Mouse (Mus musculus) forebrain, embryonic 12.5 days (tissue): ENCODE measurements around the gene Mgat5. TPM values are rescaled to one million over a fixed set of nuclear protein-coding genes. Genes with fewer than 3 reads are reported as not detected.

Experiments
- ATAC-seq: fragments of 200-750 bp; cut with Nextera tagmentation; 2 replicates; pipeline ENCODE4 v1.8.0; 2017; ENCODE audit warnings: moderate TSS enrichment; ENCODE audit not compliant: low FRiP score
- H3K27ac ChIP-seq: fragments of 300-500 bp; sonication (generic); 2 replicates; pipeline ENCODE4 v1.5.1; 2016; ENCODE audit warnings: mild to moderate bottlenecking
- H3K27me3 ChIP-seq: fragments of 300-500 bp; sonication (generic); 2 replicates; pipeline ENCODE4 v1.6.1; 2016; ENCODE audit warnings: mild to moderate bottlenecking
- H3K36me3 ChIP-seq: fragments of 300-500 bp; sonication (generic); replicated peaks from 2 replicates; pipeline ENCODE4 v1.6.1; 2016; ENCODE audit warnings: mild to moderate bottlenecking
- H3K4me1 ChIP-seq: fragments of 300-500 bp; sonication (generic); 2 replicates; pipeline ENCODE4 v1.6.1; 2016
- H3K4me2 ChIP-seq: fragments of 300-500 bp; sonication (generic); 2 replicates; pipeline ENCODE4 v1.6.1; 2016; ENCODE audit warnings: mild to moderate bottlenecking, moderate library complexity
- H3K4me3 ChIP-seq: fragments of 300-500 bp; sonication (generic); replicated peaks from 2 replicates; pipeline ENCODE4 v1.5.1; 2016; ENCODE audit warnings: mild to moderate bottlenecking
- H3K9ac ChIP-seq: fragments of 300-500 bp; sonication (generic); 2 replicates; pipeline ENCODE4 v1.6.1; 2016; ENCODE audit warnings: mild to moderate bottlenecking
- H3K9me3 ChIP-seq: fragments of 300-500 bp; sonication (generic); 2 replicates; pipeline ENCODE4 v1.6.1; 2016
- WGBS: fragments of 180-500 bp; shearing (Covaris S2); methylation state at CpG from one replicate; pipeline ENCODE4 v1.1.7; 2016; 5-methylcytosine and 5-hydroxymethylcytosine counted together
- polyA plus RNA-seq: library from polyadenylated mRNA; unstranded; fragments of >200 nt; fragmentation: Nextera tagmentation; extraction: Ambion mirVana; gene quantifications from 2 replicates; pipeline ENCODE4 v1.2.1, GENCODE M21; 2016

Mgat5 gene
- polyA plus RNA-seq, 1 experiment from 2014 or later: 9.7 TPM

DNA sequence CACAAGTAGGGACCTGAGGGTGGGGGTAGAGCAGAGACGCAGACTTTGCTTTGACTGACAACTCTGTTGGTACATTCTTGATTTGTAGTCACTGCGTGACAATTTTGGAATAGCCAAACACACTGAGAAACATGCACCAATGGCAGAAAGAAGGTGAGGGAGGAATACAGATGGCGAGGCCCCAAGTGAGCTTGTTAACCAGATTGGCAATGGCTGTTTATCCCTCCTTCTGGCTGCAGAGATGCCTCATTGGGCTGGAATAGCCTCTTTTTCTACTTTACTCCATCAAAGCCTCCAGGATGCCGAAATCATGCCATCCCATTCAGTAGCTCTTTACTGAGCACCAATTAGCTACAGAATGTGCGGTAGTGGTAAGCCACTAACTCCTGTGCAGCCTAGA lies 270.9 kb downstream of the Mgat5 start:
- Histone ChIP-seq H3K27ac (no peak overlapping the region), H3K4me2 (no peak overlapping the region), H3K27me3 (no peaks in the 10 kb centered on the region), H3K4me1 (no peaks in the 10 kb centered on the region), H3K9me3 (no peaks in the 10 kb centered on the region), H3K4me3 (no peak overlapping the region), H3K9ac (no peak overlapping the region), H3K36me3 (peaks cover 18% of the 10 kb centered on the region)
- WGBS: 88% methylated on average over 5 of the region's 5 CpGs
- ATAC-seq: no peak

DNA sequence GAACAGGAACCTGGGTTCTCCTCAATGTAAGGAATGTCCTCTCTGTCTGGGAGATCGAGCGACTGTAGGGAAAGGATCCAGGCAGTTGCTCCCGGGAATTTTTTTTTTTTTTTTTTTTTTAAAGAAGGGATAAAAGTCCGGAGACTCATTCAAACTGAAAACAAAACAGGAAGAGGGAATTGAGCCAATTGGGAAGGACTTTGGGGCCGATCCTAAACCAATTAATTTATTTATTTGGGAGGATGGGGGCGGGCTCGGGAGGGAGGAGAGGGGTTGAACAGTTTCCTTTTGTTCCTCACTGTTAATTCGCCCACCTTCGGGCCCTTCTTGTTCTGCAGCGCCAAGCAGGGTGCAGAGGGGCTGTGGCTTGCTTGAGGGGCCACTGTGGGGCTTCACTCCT lies 278.1 kb downstream of the Mgat5 start:
- Histone ChIP-seq H3K27me3 (no peaks in the 10 kb centered on the region), H3K4me3 (no peak overlapping the region), H3K9me3 (no peaks in the 10 kb centered on the region), H3K4me2 (no peak overlapping the region), H3K4me1 (no peaks in the 10 kb centered on the region; the same call in 1 of the 2 replicates), H3K27ac (0 out of 2 replicates have a peak overlapping the region, but pooled peaks have one; percentile 8), H3K36me3 (peaks cover 14% of the 10 kb centered on the region), H3K9ac (no peak overlapping the region)
- 62% methylated on average over 10 of the region's 10 CpGs for WGBS
- ATAC-seq: no peak

DNA sequence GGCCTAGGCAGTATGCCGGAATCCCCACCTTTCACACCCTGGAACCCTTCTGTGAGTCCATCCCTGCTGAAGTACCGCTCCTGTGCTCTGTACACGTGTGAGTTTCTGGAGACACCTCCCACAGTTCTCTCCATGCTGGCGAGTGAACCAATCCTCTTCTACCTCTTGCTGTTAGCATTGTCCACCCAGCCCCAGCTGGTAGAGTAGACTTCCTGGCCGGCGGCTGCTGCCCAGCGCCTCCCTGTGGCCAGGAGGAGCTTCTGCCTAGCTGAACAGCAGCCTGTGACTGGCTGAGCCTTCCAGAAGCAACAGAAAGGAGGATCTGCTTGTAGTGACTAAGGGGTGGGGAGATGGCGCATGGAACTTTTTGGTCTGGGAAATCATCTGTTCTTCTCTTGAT lies 279.4 kb downstream of the Mgat5 start:
- Histone ChIP-seq H3K4me2 (no peak overlapping the region), H3K27ac (no peak overlapping the region), H3K4me1 (no peaks in the 10 kb centered on the region; the same call in 1 of the 2 replicates), H3K9ac (no peak overlapping the region), H3K4me3 (no peak overlapping the region), H3K36me3 (peaks cover 8% of the 10 kb centered on the region), H3K27me3 (no peaks in the 10 kb centered on the region), H3K9me3 (no peaks in the 10 kb centered on the region)
- no peak for ATAC-seq
- 95% methylated on average over 8 of the region's 8 CpGs for WGBS

DNA sequence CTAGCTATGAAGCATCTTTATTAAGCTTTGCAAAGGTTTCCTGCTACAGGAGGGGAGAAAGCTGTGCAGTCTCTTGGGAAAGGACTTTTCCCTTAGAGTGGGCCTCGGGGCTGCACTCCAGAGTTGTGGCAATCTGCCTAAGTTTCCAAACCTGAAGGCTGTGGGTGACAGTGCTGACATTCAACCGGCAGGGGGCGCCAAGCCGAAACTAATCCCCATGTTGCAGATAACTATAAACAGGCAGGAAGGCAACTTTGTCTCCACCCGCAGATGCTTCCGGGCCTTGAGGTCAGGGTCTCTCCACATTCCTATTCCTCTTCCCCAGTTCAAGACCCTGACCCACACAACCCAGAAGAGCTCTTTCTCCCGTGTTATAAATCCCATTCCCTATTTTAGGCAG lies 280.0 kb downstream of the Mgat5 start:
- WGBS: 43% methylated on average over 7 of the region's 7 CpGs
- 0 out of 2 replicates have a peak, but pooled peaks have one; percentile 25 for ATAC-seq
- Histone ChIP-seq H3K4me3 (no peak overlapping the region), H3K27me3 (no peaks in the 10 kb centered on the region), H3K4me1 (no peaks in the 10 kb centered on the region; the same call in 1 of the 2 replicates), H3K27ac (no peak overlapping the region), H3K36me3 (peaks cover 6% of the 10 kb centered on the region; the same call in 1 of the 2 replicates), H3K9ac (no peak overlapping the region), H3K4me2 (no peak overlapping the region), H3K9me3 (no peaks in the 10 kb centered on the region)

DNA sequence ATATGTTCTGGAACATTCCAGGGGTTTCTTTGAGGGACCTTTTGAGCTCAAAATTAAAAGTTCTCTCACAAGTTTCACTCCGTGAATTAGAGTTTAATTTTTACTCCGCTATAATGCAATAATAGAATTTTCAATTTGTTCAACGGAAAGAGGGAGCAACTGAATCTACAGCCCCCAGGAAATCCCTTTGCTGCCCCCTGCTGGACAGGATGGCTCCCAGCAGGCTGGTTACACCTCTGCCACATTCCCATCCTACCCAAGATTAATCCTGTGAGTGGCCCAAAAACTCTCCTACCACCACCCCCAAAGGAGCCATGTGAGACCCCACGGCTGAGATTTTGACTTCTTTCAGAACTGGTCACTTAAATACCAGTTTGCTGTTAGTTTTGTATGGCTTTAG lies 282.3 kb downstream of the Mgat5 start:
- no peak for ATAC-seq
- 76% methylated on average over 4 of the region's 4 CpGs for WGBS
- H3K27me3 ChIP-seq: no peaks in the 10 kb centered on the region

DNA sequence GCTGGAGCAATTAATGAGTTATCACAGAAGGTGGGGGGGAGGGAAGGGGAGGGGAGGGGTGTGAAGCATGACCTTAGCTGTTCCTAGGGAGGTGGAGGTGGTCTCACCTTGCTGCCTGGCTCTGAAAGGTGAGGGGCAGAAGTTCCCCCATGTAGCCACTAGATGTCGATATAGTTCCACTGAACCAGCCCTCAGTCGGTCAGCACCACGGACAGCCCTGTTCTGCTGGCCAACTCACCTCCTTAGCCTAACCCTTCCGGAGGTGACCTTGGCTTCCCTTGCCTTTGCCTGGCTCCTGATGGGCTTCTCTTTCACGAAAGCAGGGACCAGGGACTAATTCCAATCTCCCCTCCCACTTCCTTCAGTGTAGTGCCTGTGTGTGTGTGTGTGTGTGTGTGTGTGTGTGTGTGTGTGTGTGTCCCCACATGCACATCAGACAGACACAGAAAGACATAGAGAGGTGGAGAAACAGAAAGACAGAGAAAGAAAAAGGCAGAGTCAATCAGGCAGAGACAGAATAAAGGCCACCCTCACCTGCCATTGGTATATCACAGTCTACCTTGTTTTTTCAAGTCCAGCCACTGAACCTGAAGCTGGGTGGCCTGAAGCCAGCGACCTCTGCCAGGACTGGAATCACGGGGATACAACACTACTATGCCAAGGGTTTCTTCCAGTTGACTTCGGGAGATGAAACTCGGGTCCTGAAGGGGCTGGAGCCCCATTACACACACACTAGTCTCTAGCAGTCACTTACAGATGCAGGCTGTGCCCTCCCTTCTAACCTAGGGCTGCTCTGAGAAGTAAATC lies 292.1 kb downstream of the Mgat5 start:
- 34% methylated on average over 9 of the region's 9 CpGs for WGBS
- Histone ChIP-seq H3K27ac (no peak overlapping the region), H3K9me3 (no peaks in the 10 kb centered on the region), H3K36me3 (no peaks in the 10 kb centered on the region), H3K4me1 (peaks cover 4% of the 10 kb centered on the region; the same call in 1 of the 2 replicates), H3K27me3 (no peaks in the 10 kb centered on the region), H3K9ac (no peak overlapping the region), H3K4me3 (no peak overlapping the region), H3K4me2 (no peak overlapping the region)
- peak; percentile 71 for ATAC-seq

More for the DNA sequence above, 282.3 kb downstream of the Mgat5 start:
- H3K9ac ChIP-seq: no peak overlapping the region
- no peak overlapping the region for H3K27ac ChIP-seq
- no peaks in the 10 kb centered on the region; the same call in 1 of the 2 replicates for H3K4me1 ChIP-seq
- H3K4me2 ChIP-seq: no peak overlapping the region
- no peak overlapping the region for H3K4me3 ChIP-seq
- H3K9me3 ChIP-seq: no peaks in the 10 kb centered on the region
- H3K36me3 ChIP-seq: peaks cover 6% of the 10 kb centered on the region; the same call in 1 of the 2 replicates

DNA sequence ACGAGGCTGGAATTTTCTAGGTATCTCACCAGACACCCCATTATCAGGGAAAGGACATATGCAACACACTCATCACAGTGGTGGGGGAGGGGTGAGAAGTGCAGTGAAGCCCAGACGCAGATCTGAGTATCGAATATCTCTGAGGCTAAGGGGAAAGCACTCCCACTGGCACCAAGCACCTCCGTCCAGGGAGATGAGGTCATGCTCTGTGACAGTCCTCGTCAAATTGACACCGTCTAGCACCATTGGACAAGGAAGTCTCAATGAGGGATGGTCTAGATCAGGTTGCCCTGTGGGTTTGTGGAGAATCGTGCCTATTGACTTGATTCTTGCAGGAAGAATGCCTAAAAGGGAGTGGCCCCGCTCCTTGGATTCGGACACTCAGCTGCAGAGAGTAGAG lies 293.9 kb downstream of the Mgat5 start:
- H3K9me3 ChIP-seq: no peaks in the 10 kb centered on the region
- H3K4me1 ChIP-seq: peaks cover 4% of the 10 kb centered on the region; the same call in 1 of the 2 replicates
- no peak for ATAC-seq
- H3K4me3 ChIP-seq: no peak overlapping the region
- H3K9ac ChIP-seq: no peak overlapping the region
- no peaks in the 10 kb centered on the region for H3K36me3 ChIP-seq
- H3K27ac ChIP-seq: no peak overlapping the region
- WGBS: 69% methylated on average over 9 of the region's 9 CpGs
- H3K4me2 ChIP-seq: no peak overlapping the region
- H3K27me3 ChIP-seq: no peaks in the 10 kb centered on the region

DNA sequence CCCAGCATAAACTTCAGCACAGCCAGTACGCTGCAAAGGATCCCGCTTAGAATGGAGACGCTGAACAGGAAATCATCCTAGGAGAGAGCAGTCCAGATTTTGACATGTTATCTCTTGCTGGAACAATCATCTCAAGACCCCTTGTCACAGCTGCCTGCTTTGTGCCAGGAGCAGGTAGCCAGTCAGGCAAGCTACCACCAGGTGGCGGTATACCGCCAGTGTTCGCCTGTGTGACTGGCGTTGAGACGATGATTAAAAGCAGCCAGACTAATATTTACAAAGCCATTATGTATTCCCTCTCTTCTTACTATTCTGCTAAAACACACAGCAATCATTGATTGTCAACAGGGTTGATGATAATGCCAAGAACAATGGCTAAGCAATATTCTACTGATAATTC lies 295.4 kb downstream of the Mgat5 start:
- Histone ChIP-seq H3K4me2 (no peak overlapping the region), H3K9ac (no peak overlapping the region), H3K4me3 (no peak overlapping the region), H3K36me3 (no peaks in the 10 kb centered on the region), H3K27me3 (no peaks in the 10 kb centered on the region), H3K27ac (no peak overlapping the region), H3K9me3 (no peaks in the 10 kb centered on the region), H3K4me1 (peaks cover 4% of the 10 kb centered on the region; the same call in 1 of the 2 replicates)
- WGBS: 9% methylated on average over 8 of the region's 8 CpGs
- peak; percentile 72 for ATAC-seq

DNA sequence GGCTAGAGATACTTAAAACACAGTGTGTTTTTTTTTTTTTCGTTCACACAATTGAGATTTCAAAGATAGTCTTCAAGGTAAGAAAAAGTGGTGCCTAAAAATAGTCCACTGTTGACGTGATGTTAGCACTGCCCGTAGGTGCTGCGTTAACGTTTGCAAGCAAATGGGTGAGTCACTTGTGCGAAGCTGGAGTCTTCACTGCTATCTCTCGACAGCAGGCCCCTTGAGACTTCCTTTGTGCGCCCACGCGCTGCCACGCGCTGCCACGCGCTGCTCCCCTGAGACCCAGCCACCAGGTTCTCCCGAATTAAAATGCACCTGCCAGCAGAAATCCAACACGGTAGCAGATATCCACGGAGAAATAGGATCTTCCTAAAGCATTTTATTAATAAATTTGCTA lies 295.9 kb downstream of the Mgat5 start:
- no peaks in the 10 kb centered on the region for H3K27me3 ChIP-seq
- 77% methylated on average over 17 of the region's 17 CpGs for WGBS
- H3K4me1 ChIP-seq: peaks cover 4% of the 10 kb centered on the region; the same call in 1 of the 2 replicates
- no peak overlapping the region for H3K4me2 ChIP-seq
- no peaks in the 10 kb centered on the region for H3K9me3 ChIP-seq
- H3K36me3 ChIP-seq: no peaks in the 10 kb centered on the region
- no peak overlapping the region for H3K4me3 ChIP-seq
- peak overlapping the region; percentile 39 for H3K27ac ChIP-seq
- no peak for ATAC-seq
- no peak overlapping the region for H3K9ac ChIP-seq

DNA sequence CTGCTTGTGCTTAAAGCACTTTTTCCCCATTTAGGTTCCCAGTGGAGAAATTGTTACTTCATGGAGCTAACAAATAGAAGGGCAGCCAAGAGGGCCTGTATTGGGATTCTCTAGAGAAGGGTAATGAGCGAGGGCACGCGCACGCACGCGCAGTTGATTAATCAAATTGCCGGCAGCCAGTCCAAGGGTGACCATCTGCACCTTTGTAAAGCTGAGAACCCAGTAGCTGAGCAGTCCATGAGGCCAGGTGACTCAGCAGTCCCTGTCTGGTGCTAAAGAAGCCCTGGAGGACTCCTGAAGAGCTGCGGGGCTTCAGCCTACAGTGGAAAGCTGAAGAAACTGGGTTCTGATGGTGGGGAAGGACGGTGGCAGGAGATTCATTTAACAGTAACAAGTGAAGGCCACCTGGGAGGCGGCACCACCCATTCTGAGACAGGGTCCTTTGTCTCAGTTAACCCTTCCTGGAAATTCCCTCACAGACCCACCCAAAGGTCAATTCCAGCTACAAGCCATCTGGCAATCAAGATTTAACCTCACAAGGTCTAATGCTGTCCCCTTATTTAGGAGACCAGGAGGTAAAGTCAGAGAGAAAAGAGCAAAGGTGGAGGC lies 302.3 kb downstream of the Mgat5 start:
- H3K9ac ChIP-seq: no peak overlapping the region
- no peak overlapping the region for H3K4me3 ChIP-seq
- no peaks in the 10 kb centered on the region for H3K36me3 ChIP-seq
- WGBS: 70% methylated on average over 10 of the region's 10 CpGs
- H3K4me2 ChIP-seq: no peak overlapping the region
- H3K27ac ChIP-seq: peak overlapping the region; percentile 64
- peaks cover 11% of the 10 kb centered on the region for H3K4me1 ChIP-seq
- no peak for ATAC-seq
- 0 out of 2 replicates have a peak, but pooled peaks cover 4% of the 10 kb centered on the region for H3K27me3 ChIP-seq
- no peaks in the 10 kb centered on the region for H3K9me3 ChIP-seq

DNA sequence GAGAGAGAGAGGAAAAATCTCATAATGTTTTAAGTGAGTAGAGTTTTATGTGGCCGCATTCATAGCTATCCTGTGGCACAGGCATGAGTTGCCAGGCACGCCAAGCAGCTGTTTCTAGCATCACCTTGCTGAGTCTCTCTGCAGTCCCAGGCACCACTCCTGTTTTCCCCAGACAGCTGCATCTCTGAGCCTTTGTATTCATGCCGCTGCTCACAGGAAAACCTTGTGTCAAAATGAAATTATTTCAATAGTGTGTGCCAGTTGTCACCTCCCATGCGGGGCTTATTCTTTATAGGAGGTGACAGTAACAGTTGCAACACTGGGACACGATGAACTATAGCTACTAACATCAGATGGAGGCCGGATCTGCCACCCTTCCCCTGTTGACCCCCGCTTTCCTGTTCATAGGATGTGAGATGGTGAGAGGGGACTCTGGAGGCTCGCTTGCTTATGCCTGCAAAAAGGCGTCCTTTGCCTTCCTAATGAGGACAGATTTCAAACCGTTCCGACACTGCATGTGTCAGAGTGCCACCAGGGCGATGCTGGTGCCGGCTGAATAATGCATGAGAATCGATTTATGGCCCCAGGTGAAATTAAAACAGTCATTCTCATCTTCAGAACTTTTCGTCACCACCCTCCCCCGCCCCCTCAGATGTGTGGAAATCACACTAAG lies 303.4 kb downstream of the Mgat5 start:
- Histone ChIP-seq H3K27me3 (0 out of 2 replicates have a peak, but pooled peaks cover 4% of the 10 kb centered on the region), H3K4me3 (no peak overlapping the region), H3K36me3 (no peaks in the 10 kb centered on the region), H3K4me2 (no peak overlapping the region), H3K9me3 (no peaks in the 10 kb centered on the region), H3K27ac (0 out of 2 replicates have a peak overlapping the region, but pooled peaks have one; percentile 64), H3K4me1 (peaks cover 11% of the 10 kb centered on the region), H3K9ac (no peak overlapping the region)
- 72% methylated on average over 16 of the region's 16 CpGs for WGBS
- peak; percentile 63 for ATAC-seq

DNA sequence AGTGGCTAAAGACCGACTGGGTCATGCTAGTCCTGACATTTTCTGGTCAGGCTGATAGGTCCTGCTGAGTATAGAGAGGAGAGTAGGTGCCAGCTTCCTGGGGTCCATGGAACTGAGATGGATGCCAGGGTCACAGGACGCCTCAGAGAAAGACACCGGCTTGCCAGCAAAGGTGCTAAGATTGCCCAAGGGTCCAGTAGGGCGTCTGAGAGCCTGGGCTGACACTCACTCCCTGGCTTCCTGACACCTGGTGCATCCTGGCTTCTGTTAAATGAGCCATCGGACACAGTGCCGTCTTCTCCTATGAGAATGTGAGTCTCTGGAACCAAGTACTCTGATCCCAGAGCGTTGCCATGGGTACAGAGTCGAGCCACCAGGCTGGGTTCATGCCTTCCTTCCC lies 304.1 kb downstream of the Mgat5 start:
- H3K36me3 ChIP-seq: no peaks in the 10 kb centered on the region
- H3K4me3 ChIP-seq: no peak overlapping the region
- H3K4me1 ChIP-seq: peaks cover 11% of the 10 kb centered on the region
- no peak overlapping the region for H3K9ac ChIP-seq
- 78% methylated on average over 8 of the region's 8 CpGs for WGBS
- H3K27me3 ChIP-seq: 0 out of 2 replicates have a peak, but pooled peaks cover 4% of the 10 kb centered on the region
- H3K9me3 ChIP-seq: no peaks in the 10 kb centered on the region
- 0 out of 2 replicates have a peak, but pooled peaks have one; percentile 15 for ATAC-seq
- peak overlapping the region; percentile 61 for H3K27ac ChIP-seq
- no peak overlapping the region for H3K4me2 ChIP-seq
